Comparison of ENCODE assay signal across 8 mouse cellular contexts in genomic region chr19:58762848-58763541, GRCm38 (mm10). TPM values are rescaled to one million over a fixed set of nuclear protein-coding genes. Genes with fewer than 3 reads are reported as not detected.
DNase-seq lines count a peak whose midpoint lies in the region; ATAC-seq and TF ChIP-seq lines count a peak whose summit lies in the region.

No protein-coding gene starts in this region.

- in situ Hi-C loops in ES-E14 (cut with MboI; ENCODE audit: low sequenced_read_pairs in 2 of 2, unreplicated experiment in 2 of 2): no loop called here

- 15% methylated on average over 12 of the region's 12 CpGs for WGBS in hindbrain, postnatal 0 days

- no peak for DNase-seq in ES-E14 (ENCODE audit: low read depth, low spot score)
- peak; percentile 30 to 67 for DNase-seq in cerebellum, postnatal 25 days
- peak; percentile 63 for DNase-seq in gastrocnemius, adult 2 months
- DNase-seq in hindbrain, postnatal 0 days (ENCODE audit: low spot score): peak; percentile 89
- peak; percentile 58 to 62 for DNase-seq in left cerebral cortex, adult 18-20 months (ENCODE audit: low spot score in 2 of 2)
- peak; percentile 46 for DNase-seq in lung, postnatal 36 days
- peak; percentile 67 for DNase-seq in right cerebral cortex, postnatal 14 days
- DNase-seq in thymus, postnatal 10 days (ENCODE audit: low spot score in 2 of 2): no peak

- H3K27ac ChIP-seq in ES-E14 (ENCODE audit: insufficient read depth, low read depth, low read length, poor library complexity, severe bottlenecking): no peak overlapping the region
- H3K27ac ChIP-seq in gastrocnemius, adult 2 months: no peak overlapping the region
- H3K27ac ChIP-seq in hindbrain, postnatal 0 days: no peak overlapping the region

- H3K36me3 ChIP-seq in ES-E14 (ENCODE audit: control insufficient read depth, insufficient read depth, low read length, poor library complexity, severe bottlenecking): no peaks in the 10 kb centered on the region
- no peaks in the 10 kb centered on the region for H3K36me3 ChIP-seq in hindbrain, postnatal 0 days (ENCODE audit: insufficient read depth, low read length)

- TF ChIP-seq CTCF in gastrocnemius, adult 2 months (IDR thresholded peaks at IDR 0.05): peak; percentile 68
- TF ChIP-seq CTCF in hindbrain, postnatal 0 days (IDR thresholded peaks at IDR 0.05; ENCODE audit: low read depth): peak; percentile 98

- peak; percentile 89 for ATAC-seq in hindbrain, postnatal 0 days

- no peaks in the 10 kb centered on the region for H3K9me3 ChIP-seq in ES-E14 (ENCODE audit: control insufficient read depth, insufficient read depth, low read depth, low read length)
- H3K9me3 ChIP-seq in hindbrain, postnatal 0 days (ENCODE audit: low read length): no peaks in the 10 kb centered on the region

- no peaks in the 10 kb centered on the region for H3K27me3 ChIP-seq in hindbrain, postnatal 0 days (ENCODE audit: insufficient read depth, low read length)

- H3K4me1 ChIP-seq in ES-E14 (ENCODE audit: control insufficient read depth in 2 of 2, insufficient read depth in 2 of 2, low read length in 2 of 2, poor library complexity in 1 of 2): no peaks in the 10 kb centered on the region; a peak in 1 of 4 replicates
- H3K4me1 ChIP-seq in hindbrain, postnatal 0 days (ENCODE audit: insufficient read depth, low read length): no peaks in the 10 kb centered on the region

- intact Hi-C loops in gastrocnemius, adult 2 months (cut with DNase I): no loop called here

- H3K4me2 ChIP-seq in hindbrain, postnatal 0 days (ENCODE audit: low read depth, low read length): no peak overlapping the region

- no peak overlapping the region for H3K9ac ChIP-seq in ES-E14 (ENCODE audit: insufficient read depth, low read depth, low read length, poor library complexity, severe bottlenecking)
- no peak overlapping the region for H3K9ac ChIP-seq in hindbrain, postnatal 0 days (replicated peaks; ENCODE audit: low read length)

- peak overlapping the region in 1 of 2 experiments; percentile 39; a peak in 2 of 4 replicates for H3K4me3 ChIP-seq in ES-E14 (ENCODE audit: insufficient read depth in 1 of 2, low read depth in 1 of 2, low read length in 2 of 2, poor library complexity in 1 of 2, severe bottlenecking in 1 of 2)
- H3K4me3 ChIP-seq in gastrocnemius, adult 2 months: no peak overlapping the region
- H3K4me3 ChIP-seq in hindbrain, postnatal 0 days (ENCODE audit: low read length): no peak overlapping the region

TF ChIP-seq in ES-E14, 5 proteins besides CTCF, POLR2A, EP300 and RAD21:
- TF ChIP-seq ZNF384 (IDR thresholded peaks at IDR 0.05; ENCODE audit: low read depth, low read length) (no peak), ZC3H11A (IDR thresholded peaks at IDR 0.05; ENCODE audit: borderline replicate concordance, low read depth, low read length) (peak; percentile 79; the same call in 1 of the 2 replicates)
TF ChIP-seq in ES-E14: peak in this region for 1.

RNA-seq across cellular contexts. Expression of gene Pnliprp2, which starts 3.5 kb away (rescaled TPM):
- 0.40 TPM in 1 of 2 replicates, not detected in the other for total RNA-seq in ES-E14 (2012; rRNA removed)
- not detected for total RNA-seq in gastrocnemius, adult 2 months (2021)
- not detected in 2 replicates for total RNA-seq in hindbrain, postnatal 0 days (2014; rRNA removed)
- not detected in 2 replicates for polyA plus RNA-seq in hindbrain, postnatal 0 days (2015; fragmentation: Nextera tagmentation; extraction: Ambion mirVana)
- total RNA-seq in left cerebral cortex, adult 18-20 months (2021): not detected

RNA-seq across cellular contexts. Expression of gene 1700019N19Rik, which starts 31.3 kb away (rescaled TPM):
- total RNA-seq in ES-E14 (2012; rRNA removed): 0.27 TPM in 1 of 2 replicates, not detected in the other
- total RNA-seq in gastrocnemius, adult 2 months (2021): not detected
- not detected in 2 replicates for total RNA-seq in hindbrain, postnatal 0 days (2014; rRNA removed)
- not detected in 2 replicates for polyA plus RNA-seq in hindbrain, postnatal 0 days (2015; fragmentation: Nextera tagmentation; extraction: Ambion mirVana)
- under 1 TPM in 1 of 2 experiments, not detected in 1; 0.84 TPM for total RNA-seq in left cerebral cortex, adult 18-20 months (2021)

RNA-seq across cellular contexts. Expression of gene Pnliprp1, which starts 34.3 kb away (rescaled TPM):
- not detected in 2 replicates for total RNA-seq in ES-E14 (2012; rRNA removed)
- total RNA-seq in gastrocnemius, adult 2 months (2021): not detected
- total RNA-seq in hindbrain, postnatal 0 days (2014; rRNA removed): not detected in 2 replicates
- polyA plus RNA-seq in hindbrain, postnatal 0 days (2015; fragmentation: Nextera tagmentation; extraction: Ambion mirVana): not detected in 2 replicates
- not detected for total RNA-seq in left cerebral cortex, adult 18-20 months (2021)

Comparison
In these comparisons a context has a peak if more than half of its experiments do, and no peak if none do; other contexts are left out.
1. DNase-seq: peak in cerebellum, postnatal 25 days (2 of 2), gastrocnemius, adult 2 months (single experiment), hindbrain, postnatal 0 days (single experiment), left cerebral cortex, adult 18-20 months (2 of 2), lung, postnatal 36 days (single experiment) and right cerebral cortex, postnatal 14 days (single experiment); none in ES-E14 (single experiment) and thymus, postnatal 10 days (0 of 2).